Comparison of ENCODE assay signal across 8 mouse cellular contexts in genomic region chr19:8837251-8837791, GRCm38 (mm10). TPM values are rescaled to one million over a fixed set of nuclear protein-coding genes. Genes with fewer than 3 reads are reported as not detected.
DNase-seq lines count a peak whose midpoint lies in the region; ATAC-seq and TF ChIP-seq lines count a peak whose summit lies in the region.

Gene Bscl2 (plus strand): TSS chr19:8837467.

- H3K9ac ChIP-seq in intestine, postnatal 0 days (ENCODE audit: low read depth, low read length): peak within 1 kb of the TSS; percentile 83

- H3K4me2 ChIP-seq in intestine, postnatal 0 days (replicated peaks; ENCODE audit: low read depth): peak within 1 kb of the TSS; percentile 89

- H3K4me1 ChIP-seq in embryonic facial prominence, embryonic 10.5 days: peaks cover 39% of the 10 kb centered on the region
- H3K4me1 ChIP-seq in intestine, postnatal 0 days (replicated peaks; ENCODE audit: control insufficient read depth, insufficient read depth, low read length): no peaks in the 10 kb centered on the region
- peaks cover 46% of the 10 kb centered on the region for H3K4me1 ChIP-seq in midbrain, embryonic 10.5 days

- peak within 1 kb of the TSS; percentile 69 for H3K4me3 ChIP-seq in embryonic facial prominence, embryonic 10.5 days
- H3K4me3 ChIP-seq in intestine, postnatal 0 days (ENCODE audit: low read depth, low read length): peak within 1 kb of the TSS; percentile 62
- H3K4me3 ChIP-seq in midbrain, embryonic 10.5 days: peak within 1 kb of the TSS; percentile 61

- peak within 1 kb of the TSS; percentile 97 for H3K27ac ChIP-seq in embryonic facial prominence, embryonic 10.5 days (replicated peaks)
- H3K27ac ChIP-seq in intestine, postnatal 0 days (ENCODE audit: low read depth, low read length): peak within 1 kb of the TSS; percentile 92
- H3K27ac ChIP-seq in midbrain, embryonic 10.5 days (replicated peaks): peak within 1 kb of the TSS; percentile 98

- peaks cover 51% of the 10 kb centered on the region for H3K36me3 ChIP-seq in embryonic facial prominence, embryonic 10.5 days (replicated peaks)
- H3K36me3 ChIP-seq in intestine, postnatal 0 days (ENCODE audit: control insufficient read depth, insufficient read depth): peaks cover 24% of the 10 kb centered on the region
- peaks cover 59% of the 10 kb centered on the region for H3K36me3 ChIP-seq in midbrain, embryonic 10.5 days

- DNase-seq in adrenal gland, postnatal 14 days: peak; percentile 90
- DNase-seq in embryonic facial prominence, embryonic 10.5 days (ENCODE audit: low spot score): peak; percentile 89
- DNase-seq in gonadal fat pad, adult 2 months (ENCODE audit: low read depth): no peak
- DNase-seq in left cerebral cortex, postnatal 36 days (ENCODE audit: low spot score in 2 of 2): peak; percentile 81 to 87
- DNase-seq in midbrain, embryonic 10.5 days (ENCODE audit: low spot score): peak; percentile 89
- peak; percentile 84 to 85 for DNase-seq in right cerebral cortex, postnatal 36 days (ENCODE audit: low spot score in 2 of 2)
- DNase-seq in MN1 (ENCODE audit: low spot score): no peak

- no peaks in the 10 kb centered on the region for H3K27me3 ChIP-seq in embryonic facial prominence, embryonic 10.5 days (replicated peaks; ENCODE audit: low read depth, poor library complexity, severe bottlenecking)
- no peaks in the 10 kb centered on the region for H3K27me3 ChIP-seq in intestine, postnatal 0 days (replicated peaks; ENCODE audit: control insufficient read depth, insufficient read depth, low read length)
- no peaks in the 10 kb centered on the region for H3K27me3 ChIP-seq in midbrain, embryonic 10.5 days (ENCODE audit: low read depth, poor library complexity, severe bottlenecking)

- H3K9me3 ChIP-seq in embryonic facial prominence, embryonic 10.5 days: no peaks in the 10 kb centered on the region
- no peaks in the 10 kb centered on the region for H3K9me3 ChIP-seq in intestine, postnatal 0 days (ENCODE audit: control insufficient read depth)
- no peaks in the 10 kb centered on the region for H3K9me3 ChIP-seq in midbrain, embryonic 10.5 days (replicated peaks)

- intact Hi-C loops in left cerebral cortex, postnatal 36 days (cut with DNase I): loop anchor here (5.0 kb wide), 1 partner anchor 115 kb away; the partner anchor contains the start of gene Tut1

- ATAC-seq in intestine, postnatal 0 days: peak; percentile 74

- peak; percentile 74 for TF ChIP-seq CTCF in intestine, postnatal 0 days (IDR thresholded peaks at IDR 0.05; ENCODE audit: low read depth)

- WGBS in embryonic facial prominence, embryonic 10.5 days: 2% methylated on average over 38 of the region's 38 CpGs
- WGBS in intestine, postnatal 0 days: under 1% methylated on average over 38 of the region's 38 CpGs
- under 1% methylated on average over 38 of the region's 38 CpGs for WGBS in midbrain, embryonic 10.5 days

RNA-seq across cellular contexts. Expression of gene Bscl2, which starts in this region (rescaled TPM):
- 143 and 153 TPM in 2 replicates for total RNA-seq in adrenal gland, postnatal 14 days (2021)
- polyA plus RNA-seq in embryonic facial prominence, embryonic 10.5 days (2016; fragmentation: Nextera tagmentation; extraction: Ambion mirVana): 41.4 and 44.6 TPM in 2 replicates
- 306 and 363 TPM in 2 replicates for polyA plus RNA-seq in gonadal fat pad, adult 2 months (2012; rRNA removed)
- polyA plus RNA-seq in intestine, postnatal 0 days (2015; fragmentation: Nextera tagmentation; extraction: Ambion mirVana): 43.2 and 47.2 TPM in 2 replicates
- total RNA-seq in left cerebral cortex, postnatal 36 days (2021): 100 to 1,000 TPM; 118 TPM
- 55.2 and 63.4 TPM in 2 replicates for polyA plus RNA-seq in midbrain, embryonic 10.5 days (2016; fragmentation: Nextera tagmentation; extraction: Ambion mirVana)

Comparison
In these comparisons a context has a peak if more than half of its experiments do, and no peak if none do; other contexts are left out.
1. DNase-seq: peak in adrenal gland, postnatal 14 days (single experiment), embryonic facial prominence, embryonic 10.5 days (single experiment), left cerebral cortex, postnatal 36 days (2 of 2), midbrain, embryonic 10.5 days (single experiment) and right cerebral cortex, postnatal 36 days (2 of 2); none in gonadal fat pad, adult 2 months (single experiment) and MN1 (single experiment).
2. Peak in every context shown above with its lines, with median percentiles within 50 percentile points of each other: H3K27ac ChIP-seq and H3K4me3 ChIP-seq.